Mouse (Mus musculus) CH12.LX (cell line): ENCODE results near the gene Junb. TPM values are rescaled to one million over a fixed set of nuclear protein-coding genes. Genes with fewer than 3 reads are reported as not detected.

Experiments used
- DNase-seq: peaks from one replicate; pipeline ENCODE4 v3.0.0-alpha.2; 2013; ENCODE audit errors: extremely low read depth
- H3K27ac ChIP-seq: 2 replicates; pipeline ENCODE4 v1.5.1; 2012; ENCODE audit warnings: low read depth, mild to moderate bottlenecking, control low read depth, moderate library complexity; ENCODE audit not compliant: insufficient read depth
- H3K27me3 ChIP-seq: replicated peaks from 2 replicates; pipeline ENCODE3; 2012; ENCODE audit warnings: inconsistent platforms
- H3K36me3 ChIP-seq, 2 experiments: replicated peaks in 1 of 2; 2 replicates each; pipeline versions ENCODE3 to v1.6.1; 2012; ENCODE audit warnings: inconsistent platforms in 1 of 2, low read length in 1 of 2, mild to moderate bottlenecking in 1 of 2, mixed read lengths in 1 of 2, moderate library complexity in 1 of 2; ENCODE audit not compliant: control insufficient read depth in 1 of 2, insufficient read depth in 1 of 2
- H3K4me1 ChIP-seq, 2 experiments: 2 replicates each; pipeline ENCODE4 v1.6.1; 2012; ENCODE audit warnings: inconsistent platforms in 1 of 2, moderate library complexity in 1 of 2; ENCODE audit not compliant: insufficient read depth in 2 of 2, control insufficient read depth in 1 of 2
- H3K4me2 ChIP-seq: 2 replicates; pipeline ENCODE4 v1.6.1; 2012; ENCODE audit warnings: low read depth, mild to moderate bottlenecking, control low read depth; ENCODE audit not compliant: poor library complexity, insufficient read depth, severe bottlenecking
- H3K4me3 ChIP-seq, 3 experiments: fragments of 150-350 bp in 1 of 3; sonication (generic) in 1 of 3; replicated peaks in 1 of 3; 2 replicates each; pipeline versions ENCODE3 to v1.5.1; 2011 to 2012; ENCODE audit warnings: low read depth in 2 of 3, low read length in 2 of 3, mild to moderate bottlenecking in 2 of 3, moderate library complexity in 2 of 3, control low read depth in 1 of 3, improper control_type of control experiment in 1 of 3, inconsistent platforms in 1 of 3, mixed read lengths in 1 of 3; ENCODE audit not compliant: poor library complexity in 1 of 3
- H3K79me2 ChIP-seq: replicated peaks from 2 replicates; pipeline ENCODE4 v1.6.1; 2012; ENCODE audit warnings: mild to moderate bottlenecking, moderate library complexity; ENCODE audit not compliant: control insufficient read depth, poor library complexity, insufficient read depth, severe bottlenecking; ENCODE audit errors: extremely low read depth
- H3K9ac ChIP-seq: 2 replicates; pipeline ENCODE4 v1.6.1; 2012; ENCODE audit warnings: low read depth, mild to moderate bottlenecking, control low read depth, moderate library complexity; ENCODE audit not compliant: insufficient read depth
- H3K9me3 ChIP-seq: replicated peaks from 2 replicates; pipeline ENCODE3; 2012; ENCODE audit warnings: low read length, inconsistent platforms, mixed read lengths
- BHLHE40 ChIP-seq: IDR thresholded peaks from 2 replicates; pipeline ENCODE4 v1.6.1; 2011; ENCODE audit warnings: mild to moderate bottlenecking, low read depth, low read length, improper control_type of control experiment
- CHD1 ChIP-seq: IDR thresholded peaks from 2 replicates; pipeline ENCODE4 v1.6.1; 2012; ENCODE audit warnings: low read depth, low read length, improper control_type of control experiment, inconsistent platforms
- CTCF ChIP-seq, 2 experiments: IDR thresholded peaks in 1 of 2; conservative IDR thresholded peaks in 1 of 2; 2 replicates each; pipeline ENCODE4 v1.5.1; 2011 to 2012; ENCODE audit warnings: low read depth in 2 of 2, low read length in 2 of 2, improper control_type of control experiment in 1 of 2, inconsistent platforms in 1 of 2, mild to moderate bottlenecking in 1 of 2, moderate library complexity in 1 of 2
- E2F4 ChIP-seq: IDR thresholded peaks from 2 replicates; pipeline ENCODE4 v1.6.1; 2011; ENCODE audit warnings: low read depth, low read length, improper control_type of control experiment; ENCODE audit not compliant: insufficient replicate concordance
- ELF1 ChIP-seq: IDR thresholded peaks from 2 replicates; pipeline ENCODE4 v1.6.1; 2014; ENCODE audit warnings: low read depth, mild to moderate bottlenecking, inconsistent platforms, low read length, improper control_type of control experiment
- EP300 ChIP-seq: IDR thresholded peaks from 2 replicates; pipeline ENCODE4 v1.6.1; 2011; ENCODE audit warnings: low read length, improper control_type of control experiment
- ETS1 ChIP-seq: conservative IDR thresholded peaks from 2 replicates; pipeline ENCODE4 v1.6.1; 2012; ENCODE audit warnings: low read depth, mild to moderate bottlenecking, inconsistent platforms, low read length, improper control_type of control experiment, moderate library complexity
- GABPA ChIP-seq: IDR thresholded peaks from 2 replicates; pipeline ENCODE4 v1.6.1; 2012; ENCODE audit warnings: low read depth, low read length, improper control_type of control experiment, inconsistent platforms; ENCODE audit not compliant: insufficient replicate concordance
- IRF4 ChIP-seq: IDR thresholded peaks from 2 replicates; pipeline ENCODE4 v1.6.1; 2014; ENCODE audit warnings: low read depth, mild to moderate bottlenecking, inconsistent platforms, low read length, improper control_type of control experiment
- JUN ChIP-seq: IDR thresholded peaks from 2 replicates; pipeline ENCODE4 v1.6.1; 2011; ENCODE audit warnings: low read depth, mild to moderate bottlenecking, low read length, improper control_type of control experiment, moderate library complexity; ENCODE audit not compliant: insufficient read depth
- JUND ChIP-seq: conservative IDR thresholded peaks from 2 replicates; pipeline ENCODE4 v1.6.1; 2011; ENCODE audit warnings: low read depth, low read length, improper control_type of control experiment
- KAT2A ChIP-seq: IDR thresholded peaks from 2 replicates; pipeline ENCODE4 v1.6.1; 2012; ENCODE audit warnings: low read length, improper control_type of control experiment, inconsistent platforms; ENCODE audit not compliant: insufficient replicate concordance
- MAFK ChIP-seq: IDR thresholded peaks from 2 replicates; pipeline ENCODE4 v1.6.1; 2011; ENCODE audit warnings: low read length, improper control_type of control experiment; ENCODE audit not compliant: insufficient replicate concordance
- MAX ChIP-seq: IDR thresholded peaks from 2 replicates; pipeline ENCODE4 v1.6.1; 2011; ENCODE audit warnings: low read length, improper control_type of control experiment
- MAZ ChIP-seq: IDR thresholded peaks from 2 replicates; pipeline ENCODE4 v1.6.1; 2012; ENCODE audit warnings: low read depth, mild to moderate bottlenecking, inconsistent platforms, low read length, improper control_type of control experiment, moderate library complexity
- MEF2A ChIP-seq: IDR thresholded peaks from 2 replicates; pipeline ENCODE4 v1.6.1; 2014; ENCODE audit warnings: low read depth, mild to moderate bottlenecking, inconsistent platforms, low read length, improper control_type of control experiment, borderline replicate concordance
- MXI1 ChIP-seq: IDR thresholded peaks from 2 replicates; pipeline ENCODE4 v1.6.1; 2011; ENCODE audit warnings: mild to moderate bottlenecking, low read depth, low read length, improper control_type of control experiment
- MYC ChIP-seq: IDR thresholded peaks from 2 replicates; pipeline ENCODE4 v1.6.1; 2011; ENCODE audit warnings: low read depth, mild to moderate bottlenecking, improper control_type of control experiment, low read length
- NELFE ChIP-seq: IDR thresholded peaks from 2 replicates; pipeline ENCODE4 v1.6.1; 2011; ENCODE audit warnings: low read depth, low read length, improper control_type of control experiment
- NRF1 ChIP-seq: IDR thresholded peaks from 2 replicates; pipeline ENCODE4 v1.6.1; 2014; ENCODE audit warnings: low read depth, mild to moderate bottlenecking, inconsistent platforms, low read length, improper control_type of control experiment, moderate library complexity
- PAX5 ChIP-seq: IDR thresholded peaks from 2 replicates; pipeline ENCODE4 v1.6.1; 2012; ENCODE audit warnings: low read length, inconsistent platforms, mixed read lengths
- POLR2A ChIP-seq: IDR thresholded peaks from 2 replicates; pipeline ENCODE4 v1.6.1; 2011; ENCODE audit warnings: low read depth, mild to moderate bottlenecking, improper control_type of control experiment, low read length
- POLR2AphosphoS2 ChIP-seq: IDR thresholded peaks from 2 replicates; pipeline ENCODE4 v1.6.1; 2011; ENCODE audit warnings: low read depth, low read length, improper control_type of control experiment
- RCOR1 ChIP-seq: conservative IDR thresholded peaks from 2 replicates; pipeline ENCODE4 v1.6.1; 2012; ENCODE audit warnings: low read depth, mild to moderate bottlenecking, inconsistent platforms, low read length, improper control_type of control experiment
- SIN3A ChIP-seq: IDR thresholded peaks from 2 replicates; pipeline ENCODE4 v1.6.1; 2012; ENCODE audit warnings: low read length, improper control_type of control experiment, inconsistent platforms
- SMC3 ChIP-seq: IDR thresholded peaks from 2 replicates; pipeline ENCODE4 v1.6.1; 2011; ENCODE audit warnings: low read depth, low read length, improper control_type of control experiment
- TCF12 ChIP-seq: IDR thresholded peaks from 2 replicates; pipeline ENCODE4 v1.6.1; 2014; ENCODE audit warnings: low read depth, mild to moderate bottlenecking, inconsistent platforms, low read length, improper control_type of control experiment
- UBTF ChIP-seq: IDR thresholded peaks from 2 replicates; pipeline ENCODE4 v1.6.1; 2012; ENCODE audit warnings: low read depth, mild to moderate bottlenecking, inconsistent platforms, low read length, improper control_type of control experiment, moderate library complexity
- USF1 ChIP-seq: IDR thresholded peaks from 2 replicates; pipeline ENCODE4 v1.6.1; 2014; ENCODE audit warnings: low read depth, mild to moderate bottlenecking, inconsistent platforms, low read length, improper control_type of control experiment
- USF2 ChIP-seq: conservative IDR thresholded peaks from 2 replicates; pipeline ENCODE4 v1.6.1; 2011; ENCODE audit warnings: low read depth, low read length, improper control_type of control experiment
- ZC3H11A ChIP-seq: IDR thresholded peaks from 2 replicates; pipeline ENCODE4 v1.6.1; 2012; ENCODE audit warnings: low read depth, mild to moderate bottlenecking, inconsistent platforms, low read length, improper control_type of control experiment
- ZKSCAN1 ChIP-seq: IDR thresholded peaks from 2 replicates; pipeline ENCODE4 v1.6.1; 2012; ENCODE audit warnings: low read depth, inconsistent platforms, low read length, improper control_type of control experiment, borderline replicate concordance
- ZMIZ1 ChIP-seq: IDR thresholded peaks from 2 replicates; pipeline ENCODE4 v1.6.1; 2012; ENCODE audit warnings: low read depth, mild to moderate bottlenecking, inconsistent platforms, low read length, improper control_type of control experiment
- ZNF384 ChIP-seq: IDR thresholded peaks from 2 replicates; pipeline ENCODE4 v1.6.1; 2012; ENCODE audit warnings: low read depth, low read length, improper control_type of control experiment, inconsistent platforms
- dilution Hi-C: fragments of 300-500 bp; cut with MboI; formaldehyde crosslinking; loops from 2 replicates; pipeline ENCODE4 v1.14.3; 2020; ENCODE audit warnings: low sequenced_read_pairs; ENCODE audit not compliant: extremely low pct_unique_long_range_greater_than_20kb, extremely low pct_ligation_motif_present
- in situ Hi-C: fragments of 300-500 bp; cut with MboI; formaldehyde crosslinking; loops from 3 replicates; pipeline ENCODE4 v1.14.3; 2019; ENCODE audit warnings: low sequenced_read_pairs, low pct_ligation_motif_present, low pct_unique_long_range_greater_than_20kb, mixed read lengths
- polyA plus RNA-seq: library from polyadenylated mRNA; unstranded; fragments of >175 nt; gene quantifications from 2 replicates; pipeline ENCODE4 v1.2.1, GENCODE M21; 2012; ENCODE audit warnings: low read depth; ENCODE audit not compliant: insufficient read length
- total RNA-seq, 2 experiments: library from RNA; depleted of rRNA; stranded (reverse); fragments of 300-350 nt in 1 of 2; fragments of >200 nt in 1 of 2; gene quantifications; 2 replicates each; pipeline ENCODE4 v1.2.3; 2012 to 2014

Junb gene
- total and polyA plus RNA-seq, 3 experiments: 63.4 to 342 (median 217) TPM

- TF ChIP-seq NRF1 (peak; percentile 53; the same call in 1 of the 2 replicates), TCF12 (peak; percentile 70), SIN3A (peak; percentile 88), IRF4 (peak; percentile 74), RCOR1 (no peak), POLR2A (peak; percentile 17; the same call in 1 of the 2 replicates), PAX5 (no peak), USF1 (no peak)
- TF ChIP-seq, all 38 proteins: peak for 16
These were observed 3.1 kb downstream of the Junb start (continued) for GRCm38 (mm10) chr8:84975434-84975833.

GRCm38 (mm10) chr8:84974543-84975142 is 3.9 kb downstream of the Junb start:
- peaks cover 6 to 26% of the 10 kb centered on the region in 2 experiments; a peak in 3 of 4 replicates for H3K4me1 ChIP-seq
- TF ChIP-seq ZNF384: peak; percentile 55
- peak; percentile 71 for TF ChIP-seq EP300
- TF ChIP-seq USF2: no peak
- TF ChIP-seq MXI1: peak; percentile 81
- peak; percentile 84 for TF ChIP-seq IRF4
- TF ChIP-seq MAZ: 0 out of 2 replicates have a peak, but pooled peaks have one; percentile 23
- no peak for TF ChIP-seq KAT2A
- TF ChIP-seq ELF1: 0 out of 2 replicates have a peak, but pooled peaks have one; percentile 25
- TF ChIP-seq ETS1: peak; percentile 67; the same call in 1 of the 2 replicates
- TF ChIP-seq MAFK: no peak
- TF ChIP-seq BHLHE40: peak; percentile 86
- peak; percentile 50; the same call in 1 of the 2 replicates for TF ChIP-seq TCF12
- TF ChIP-seq MYC: 0 out of 2 replicates have a peak, but pooled peaks have one; percentile 20
- no peak for TF ChIP-seq NELFE
- TF ChIP-seq CTCF (conservative IDR thresholded peaks at IDR 0.05 in 1 of 2, IDR thresholded peaks at IDR 0.05 in 1 of 2; ENCODE audit: low read depth in 2 of 2, low read length in 2 of 2): no peak
- TF ChIP-seq ZMIZ1: peak; percentile 62; the same call in 1 of the 2 replicates
- no peak; the same call in 1 of the 2 replicates for TF ChIP-seq POLR2AphosphoS2
- no peak for TF ChIP-seq GABPA
- no peak for TF ChIP-seq JUN
- no peak for TF ChIP-seq E2F4
- no peak for TF ChIP-seq USF1
- no peak for TF ChIP-seq RCOR1
- peak; percentile 95 for TF ChIP-seq CHD1
- TF ChIP-seq UBTF: 0 out of 2 replicates have a peak, but pooled peaks have one; percentile 59
- no peak for TF ChIP-seq ZC3H11A
- TF ChIP-seq NRF1: no peak
- TF ChIP-seq SIN3A: 0 out of 2 replicates have a peak, but pooled peaks have one; percentile 71
- TF ChIP-seq ZKSCAN1: no peak
- TF ChIP-seq JUND: 0 out of 2 replicates have a peak, but pooled peaks have one; percentile 9
- TF ChIP-seq MEF2A: peak; percentile 48; the same call in 1 of the 2 replicates
- TF ChIP-seq PAX5: no peak
- TF ChIP-seq MAX: peak; percentile 54
- peak; percentile 20; the same call in 1 of the 2 replicates for TF ChIP-seq SMC3

More at GRCm38 (mm10) chr8:84974543-84975142, 3.9 kb downstream of the Junb start:
- peaks cover 26% of the 10 kb centered on the region for H3K79me2 ChIP-seq
- H3K36me3 ChIP-seq: peaks cover 25 to 37% of the 10 kb centered on the region in 2 experiments
- peak overlapping the region; percentile 98 for H3K4me2 ChIP-seq
- DNase-seq: peak; percentile 52
- H3K27ac ChIP-seq: peak overlapping the region; percentile 92
- peak overlapping the region; percentile 35 to 94 (median 51) for H3K4me3 ChIP-seq
- H3K9me3 ChIP-seq: no peaks in the 10 kb centered on the region
- in situ Hi-C loops (loop anchor here (5.0 kb wide), 1 partner anchor 33 kb away; no protein-coding TSS in a partner anchor), dilution Hi-C loops (no loop called here)
- H3K27me3 ChIP-seq: no peaks in the 10 kb centered on the region
- peak overlapping the region; percentile 88 for H3K9ac ChIP-seq
